Mouse (Mus musculus) small intestine, adult 2 months (tissue): ENCODE data around the gene Vps25.

Experiments
- CTCF ChIP-seq: fragments of 200-500 bp; IDR thresholded peaks from 2 replicates; pipeline ENCODE4 v1.5.1; 2012; ENCODE audit warnings: low read depth, mild to moderate bottlenecking, control low read depth, inconsistent platforms, low read length, moderate library complexity, mixed read lengths; ENCODE audit not compliant: insufficient replicate concordance, insufficient read length; ENCODE audit errors: extremely low read depth
- POLR2A ChIP-seq: fragments of 200-500 bp; IDR thresholded peaks from 2 replicates; pipeline ENCODE4 v1.6.1; 2012; ENCODE audit warnings: low read depth, mild to moderate bottlenecking, control low read depth, inconsistent platforms, low read length, moderate library complexity

DNA sequence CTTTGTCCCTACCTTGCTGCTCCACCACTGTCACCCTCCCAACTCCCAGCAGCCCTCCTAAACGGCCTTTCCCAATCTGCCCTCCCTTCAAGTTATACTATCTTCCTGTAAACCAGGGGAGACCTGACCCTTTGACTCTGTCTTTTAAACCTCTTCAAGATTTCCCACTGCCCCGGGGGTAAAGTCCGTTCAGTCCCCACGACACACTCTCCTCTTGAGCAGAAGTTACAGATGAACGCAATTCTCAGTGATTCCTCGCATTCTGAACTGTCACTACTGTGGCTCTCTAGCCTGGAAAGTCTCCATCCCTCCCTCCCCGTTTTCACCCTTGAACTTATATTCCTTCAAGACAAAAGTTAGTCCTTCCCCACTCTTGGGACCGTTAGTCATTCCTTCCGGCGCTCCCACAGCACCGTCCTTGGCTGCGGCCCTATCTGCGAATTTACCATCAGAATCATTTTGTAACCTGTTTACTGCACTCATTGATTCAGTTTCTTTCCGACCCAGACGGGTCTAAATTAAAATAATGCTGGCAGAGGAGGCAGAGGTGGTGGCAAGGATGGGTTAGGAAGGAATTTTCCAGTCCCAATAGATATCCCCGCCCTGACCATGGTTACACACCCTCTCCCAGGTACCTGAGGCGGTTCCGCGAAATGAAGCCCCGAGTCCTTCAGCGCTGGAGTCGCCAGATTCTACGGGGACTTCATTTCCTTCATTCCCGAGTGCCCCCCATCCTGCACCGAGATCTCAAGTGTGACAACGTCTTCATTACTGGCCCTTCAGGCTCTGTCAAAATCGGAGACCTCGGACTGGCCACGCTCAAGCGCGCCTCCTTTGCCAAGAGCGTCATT lies 9.9 kb downstream of the Vps25 start:
- TF ChIP-seq CTCF (no peak), POLR2A (no peak)
